Mouse (Mus musculus): Measurements from ENCODE around the gene Arpp19.

DNA sequence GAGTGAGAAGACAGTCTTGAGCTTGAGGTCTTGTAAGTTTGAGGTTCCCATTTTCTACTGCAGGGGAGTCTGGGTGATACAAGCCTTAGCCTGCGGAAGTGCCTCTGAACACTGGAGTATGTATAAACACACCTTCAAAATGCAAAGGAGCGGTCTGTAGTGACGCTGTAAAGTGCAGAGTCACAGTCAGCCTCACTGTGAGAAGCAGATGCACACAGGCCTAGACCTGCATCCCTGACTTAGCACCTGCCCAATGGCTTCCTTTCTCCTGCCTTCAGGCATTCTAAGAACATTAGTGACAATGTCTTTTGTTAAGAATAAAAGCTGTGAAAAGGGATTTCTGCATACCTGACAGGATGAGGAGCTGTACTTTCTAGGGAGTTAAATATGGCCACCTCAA lies 17.8 kb upstream of the Arpp19 start:
- TF ChIP-seq CTCF (conservative IDR thresholded peaks at IDR 0.05; ENCODE audit: low read length) (no peak), POU5F1 (IDR thresholded peaks at IDR 0.05; ENCODE audit: borderline replicate concordance, low read length) (no peak)
